Mouse (Mus musculus) R1 (cell line): ENCODE measurements around the gene Tbc1d12.

Experiments used
- DNase-seq: peaks from one replicate; pipeline ENCODE4 v3.0.0-alpha.2; 2018; ENCODE audit warnings: low read depth, low spot score

Gene Tbc1d12

GRCm38 (mm10) chr19:38914926-38915325 is 78.5 kb downstream of the Tbc1d12 start:
- DNase-seq, result no peak

GRCm38 (mm10) chr19:38915677-38916076 is 79.3 kb downstream of the Tbc1d12 start:
- DNase-seq, result peak; percentile 66

GRCm38 (mm10) chr19:38928481-38929158 is 92.2 kb downstream of the Tbc1d12 start:
- DNase-seq, result peak; percentile 91

GRCm38 (mm10) chr19:38929471-38930251 is 93.3 kb downstream of the Tbc1d12 start:
- DNase-seq, result peak; percentile 70

- peak; percentile 31 for DNase-seq
These were observed 93.9 kb downstream of the Tbc1d12 start for GRCm38 (mm10) chr19:38930252-38930787.

- DNase-seq, result peak; percentile 98
These were observed 94.6 kb downstream of the Tbc1d12 start, which contains the start of gene Hells for GRCm38 (mm10) chr19:38930788-38931565. Gene Hells, plus strand, starts transcription at chr19:38930915.

- no peak for DNase-seq
These were observed 95.1 kb downstream of the Tbc1d12 start for GRCm38 (mm10) chr19:38931566-38931890.

- no peak for DNase-seq
These were observed 108.4 kb downstream of the Tbc1d12 start for GRCm38 (mm10) chr19:38944590-38945307.
